Mouse (Mus musculus) frontal cortex, postnatal 14 days (tissue): ENCODE measurements around the gene Slc4a8.

Experiments used
- DNase-seq, 2 experiments: peaks; one replicate each; pipeline ENCODE4 v3.0.0; 2022; ENCODE audit warnings: low spot score in 2 of 2

Slc4a8 gene

GRCm38 (mm10) chr15:100829775-100830174, 68.2 kb downstream of the Slc4a8 start:
- DNase-seq, result peak in 1 of 2 experiments; percentile 58

DNA sequence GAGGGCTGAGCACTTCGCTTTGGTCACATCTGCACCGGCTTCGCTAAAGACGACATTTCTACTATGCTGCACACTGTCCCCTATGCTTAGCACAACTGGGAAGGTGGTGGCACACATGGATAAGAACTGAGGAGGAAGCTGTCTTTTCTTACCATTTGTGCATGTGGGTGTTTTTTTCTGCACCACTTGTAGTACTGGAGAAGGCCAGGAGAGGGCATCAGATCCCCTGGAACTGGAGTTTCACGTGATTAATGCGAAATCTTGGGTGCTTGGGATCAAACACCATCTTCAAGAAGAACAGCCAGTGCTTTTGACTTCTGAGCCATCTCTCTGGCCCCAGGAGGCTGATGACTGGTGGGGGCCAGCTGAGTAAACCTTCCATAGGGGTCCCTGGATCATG, 69.1 kb downstream of the Slc4a8 start:
- no peak for DNase-seq

GRCm38 (mm10) chr15:100832144-100832543, 70.6 kb downstream of the Slc4a8 start:
- no peak for DNase-seq

DNA sequence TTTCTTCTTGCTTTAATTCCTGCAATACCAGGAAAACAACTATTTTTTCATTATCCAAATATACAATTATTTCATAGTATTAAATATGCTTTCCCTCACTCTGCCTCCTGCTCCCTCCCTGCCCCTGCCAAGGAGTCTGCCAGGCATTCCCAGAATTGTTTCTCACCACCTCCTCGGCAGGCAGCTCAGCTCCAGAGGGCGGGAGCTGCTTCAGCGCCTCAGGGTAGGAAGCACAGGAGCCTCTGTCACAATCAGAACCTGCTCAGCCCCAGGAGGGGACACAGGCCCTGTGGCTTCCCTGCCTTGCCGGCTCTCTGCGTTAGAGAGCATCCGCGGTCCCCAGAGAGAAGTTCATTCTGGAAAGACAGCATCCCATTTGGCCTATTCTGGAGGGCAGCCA, 71.2 kb downstream of the Slc4a8 start:
- no peak for DNase-seq

- DNase-seq, result no peak
These were observed 75.2 kb downstream of the Slc4a8 start for GRCm38 (mm10) chr15:100836729-100837128.

GRCm38 (mm10) chr15:100838607-100839207, 77.2 kb downstream of the Slc4a8 start:
- peak in 1 of 2 experiments; percentile 53 for DNase-seq

DNA sequence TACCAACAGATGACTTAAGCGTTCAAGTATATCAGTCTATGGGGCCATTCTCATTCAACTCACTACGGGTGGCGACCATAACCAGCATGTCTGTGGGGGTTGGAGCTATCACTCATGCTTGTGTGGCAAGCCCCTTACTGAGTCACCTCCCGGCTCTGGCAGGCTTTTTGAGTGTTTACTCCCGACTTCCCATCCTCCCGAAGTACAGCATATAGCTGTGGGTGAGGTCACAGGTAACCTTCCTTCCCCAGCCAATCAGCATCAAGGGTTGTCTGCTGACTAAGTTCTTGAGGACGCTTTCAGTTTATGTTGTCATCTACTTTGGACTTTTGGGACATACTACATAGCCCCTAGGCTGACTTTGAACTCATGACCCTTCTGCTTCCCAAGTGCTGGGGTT, 82.8 kb downstream of the Slc4a8 start:
- DNase-seq, result no peak

GRCm38 (mm10) chr15:100845049-100845879, 83.7 kb downstream of the Slc4a8 start:
- no peak for DNase-seq

DNA sequence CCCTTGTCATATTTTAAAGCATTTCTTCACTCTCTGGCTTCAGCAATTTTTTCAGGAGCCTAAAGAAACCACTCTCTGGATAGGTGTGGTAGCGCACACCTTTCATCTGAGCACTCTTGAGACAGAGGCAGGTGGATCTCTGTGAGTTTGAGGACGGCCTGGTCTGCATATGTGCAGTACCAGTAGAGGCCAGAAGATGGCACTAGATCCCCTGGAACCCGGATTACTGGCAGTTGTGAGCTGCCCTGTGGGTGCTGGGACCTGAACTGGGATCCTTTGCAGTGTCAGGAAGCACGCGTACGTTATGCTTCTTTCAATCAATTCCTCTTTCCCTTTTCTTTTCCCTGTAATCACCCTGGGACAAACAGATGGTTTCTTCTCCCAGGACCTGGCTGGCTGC, 85.6 kb downstream of the Slc4a8 start:
- no peak for DNase-seq

GRCm38 (mm10) chr15:100857586-100857985, 96.0 kb downstream of the Slc4a8 start:
- DNase-seq, result no peak

DNA sequence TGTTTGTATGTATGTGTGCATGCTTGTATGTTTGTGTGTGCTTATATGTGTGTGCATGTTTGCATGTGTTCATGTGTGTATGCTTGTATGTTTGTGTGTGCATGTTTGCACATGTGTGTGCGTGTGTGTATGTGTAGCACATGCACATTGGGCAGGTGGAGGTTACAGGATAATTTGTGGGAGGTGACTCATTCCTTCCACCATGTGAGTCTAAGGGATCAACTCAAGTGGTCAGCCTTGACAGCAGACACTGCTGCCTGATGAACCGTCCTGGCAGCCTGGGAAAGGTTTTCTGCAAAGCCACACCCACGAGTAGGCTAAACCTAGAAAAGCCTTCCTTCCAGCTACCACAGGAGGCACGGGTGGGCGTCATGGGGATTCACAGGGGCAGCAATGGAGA, 99.3 kb downstream of the Slc4a8 start:
- no peak for DNase-seq

GRCm38 (mm10) chr15:100865556-100865955, 104.0 kb downstream of the Slc4a8 start:
- no peak for DNase-seq

GRCm38 (mm10) chr15:100869558-100869957, 108.0 kb downstream of the Slc4a8 start, which contains the start of gene Scn8a:
Scn8a (plus strand) TSS chr15:100869858.
- no peak for DNase-seq

- DNase-seq, result peak; percentile 55 to 59
These were observed 108.6 kb downstream of the Slc4a8 start for GRCm38 (mm10) chr15:100870001-100870774.

GRCm38 (mm10) chr15:100870775-100871106, 109.2 kb downstream of the Slc4a8 start:
- peak in 1 of 2 experiments; percentile 46 for DNase-seq

GRCm38 (mm10) chr15:100871107-100872011, 109.8 kb downstream of the Slc4a8 start:
- no peak for DNase-seq

DNA sequence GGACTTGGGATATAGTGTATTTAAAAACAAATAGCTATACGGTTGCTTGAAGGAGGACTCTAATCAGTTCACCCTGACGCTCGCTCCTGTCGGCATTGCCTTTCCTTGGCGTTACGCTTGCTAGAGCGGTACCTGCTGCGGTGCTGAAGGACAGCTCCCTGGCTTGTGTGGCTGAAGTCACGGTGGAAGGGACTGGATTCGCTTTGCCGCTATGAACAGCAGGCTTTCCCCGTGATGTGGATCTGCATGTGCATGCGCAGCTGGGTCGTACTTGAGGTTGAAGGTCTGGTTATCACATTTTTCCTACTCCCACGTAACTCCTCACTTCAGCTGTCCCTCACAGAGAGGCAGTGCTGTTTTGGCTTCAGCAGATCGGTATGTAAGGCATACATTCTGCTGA, 111.6 kb downstream of the Slc4a8 start:
- DNase-seq, result peak in 1 of 2 experiments; percentile 39
